ENCODE assay signal across 8 mouse cellular contexts in genomic region chr11:95713225-95713810, GRCm38 (mm10). TPM values are rescaled to one million over a fixed set of nuclear protein-coding genes. Genes with fewer than 3 reads are reported as not detected.
DNase-seq lines count a peak whose midpoint lies in the region; ATAC-seq and TF ChIP-seq lines count a peak whose summit lies in the region.

No protein-coding gene starts in this region.

- peak; percentile 68 for DNase-seq in 3134 (ENCODE audit: extremely low read depth, insufficient read length, low spot score)
- peak; percentile 64 to 85 for DNase-seq in adrenal gland, adult (ENCODE audit: inconsistent age in 2 of 2, low spot score in 1 of 2)
- peak; percentile 21 for DNase-seq in heart, adult 8-10 months (ENCODE audit: low spot score)
- no peak for DNase-seq in liver, adult 2 months (ENCODE audit: extremely low read depth, low read depth, low spot score)
- DNase-seq in splenic B cell, adult 2 months (ENCODE audit: low read depth, low spot score): peak; percentile 62

- TF ChIP-seq CTCF in liver, adult 2 months (IDR thresholded peaks at IDR 0.05; ENCODE audit: low read depth, low read length): no peak

- under 1% methylated on average over 43 of the region's 49 CpGs for WGBS in embryonic facial prominence, embryonic 15.5 days
- WGBS in kidney, embryonic 14.5 days: under 1% methylated on average over 36 of the region's 49 CpGs
- under 1% methylated on average over 49 of the region's 49 CpGs for WGBS in liver, adult 2 months
- WGBS in midbrain, embryonic 16.5 days: under 1% methylated on average over 41 of the region's 49 CpGs

- peak overlapping the region; percentile 73 for H3K9ac ChIP-seq in embryonic facial prominence, embryonic 15.5 days
- peak overlapping the region; percentile 99 for H3K9ac ChIP-seq in kidney, embryonic 14.5 days (ENCODE audit: low read depth, low read length)
- H3K9ac ChIP-seq in liver, adult 2 months (ENCODE audit: low read depth, low read length): peak overlapping the region; percentile 96
- peak overlapping the region; percentile 99 for H3K9ac ChIP-seq in midbrain, embryonic 16.5 days (ENCODE audit: low read depth, low read length)

- TF ChIP-seq POLR2A in liver, adult 2 months (IDR thresholded peaks at IDR 0.05; ENCODE audit: extremely low read depth, insufficient read depth, low read length): no peak

- H3K4me3 ChIP-seq in embryonic facial prominence, embryonic 15.5 days (replicated peaks): peak overlapping the region; percentile 92
- H3K4me3 ChIP-seq in kidney, embryonic 14.5 days (ENCODE audit: low read length): peak overlapping the region; percentile 90
- H3K4me3 ChIP-seq in liver, adult 2 months (ENCODE audit: insufficient read depth, low read depth, low read length): peak overlapping the region; percentile 75
- H3K4me3 ChIP-seq in midbrain, embryonic 16.5 days (ENCODE audit: low read depth, low read length): peak overlapping the region; percentile 93

- H3K9me3 ChIP-seq in embryonic facial prominence, embryonic 15.5 days (replicated peaks): no peaks in the 10 kb centered on the region
- no peaks in the 10 kb centered on the region for H3K9me3 ChIP-seq in kidney, embryonic 14.5 days (ENCODE audit: control insufficient read depth, low read length)
- H3K9me3 ChIP-seq in midbrain, embryonic 16.5 days (replicated peaks; ENCODE audit: control insufficient read depth, low read length, poor library complexity, severe bottlenecking): no peaks in the 10 kb centered on the region

- H3K27me3 ChIP-seq in embryonic facial prominence, embryonic 15.5 days: no peaks in the 10 kb centered on the region
- no peaks in the 10 kb centered on the region for H3K27me3 ChIP-seq in kidney, embryonic 14.5 days (ENCODE audit: control insufficient read depth, insufficient read depth, low read length)
- H3K27me3 ChIP-seq in liver, adult 2 months (ENCODE audit: control insufficient read depth, insufficient read depth, low read length): no peaks in the 10 kb centered on the region
- no peaks in the 10 kb centered on the region for H3K27me3 ChIP-seq in midbrain, embryonic 16.5 days (ENCODE audit: control insufficient read depth, insufficient read depth, low read depth, low read length)
- no peaks in the 10 kb centered on the region for H3K27me3 ChIP-seq in splenic B cell, adult 2 months (ENCODE audit: control insufficient read depth, insufficient read depth, low read length, poor library complexity, severe bottlenecking)

- peak overlapping the region; percentile 85 for H3K4me2 ChIP-seq in embryonic facial prominence, embryonic 15.5 days (replicated peaks)
- peak overlapping the region; percentile 84 for H3K4me2 ChIP-seq in kidney, embryonic 14.5 days (replicated peaks; ENCODE audit: low read depth, low read length)
- H3K4me2 ChIP-seq in midbrain, embryonic 16.5 days (ENCODE audit: low read length): peak overlapping the region; percentile 86

- H3K4me1 ChIP-seq in embryonic facial prominence, embryonic 15.5 days: peaks cover 32% of the 10 kb centered on the region
- H3K4me1 ChIP-seq in kidney, embryonic 14.5 days (ENCODE audit: control insufficient read depth, insufficient read depth, low read length): peaks cover 18% of the 10 kb centered on the region
- peaks cover 13% of the 10 kb centered on the region for H3K4me1 ChIP-seq in liver, adult 2 months (ENCODE audit: control insufficient read depth, insufficient read depth, low read length)
- peaks cover 22% of the 10 kb centered on the region for H3K4me1 ChIP-seq in midbrain, embryonic 16.5 days (ENCODE audit: control insufficient read depth, insufficient read depth, low read length)

- H3K27ac ChIP-seq in embryonic facial prominence, embryonic 15.5 days (replicated peaks): peak overlapping the region; percentile 97
- H3K27ac ChIP-seq in kidney, embryonic 14.5 days (ENCODE audit: low read depth, low read length): peak overlapping the region; percentile 96
- peak overlapping the region; percentile 80 for H3K27ac ChIP-seq in liver, adult 2 months (replicated peaks; ENCODE audit: insufficient read depth, low read depth, low read length)
- peak overlapping the region; percentile 97 for H3K27ac ChIP-seq in midbrain, embryonic 16.5 days (ENCODE audit: low read length)

- H3K36me3 ChIP-seq in embryonic facial prominence, embryonic 15.5 days: no peaks in the 10 kb centered on the region
- no peaks in the 10 kb centered on the region for H3K36me3 ChIP-seq in kidney, embryonic 14.5 days (ENCODE audit: control insufficient read depth, insufficient read depth, low read length)
- H3K36me3 ChIP-seq in liver, adult 2 months (ENCODE audit: control insufficient read depth, insufficient read depth, low read length): no peaks in the 10 kb centered on the region
- H3K36me3 ChIP-seq in midbrain, embryonic 16.5 days (ENCODE audit: control insufficient read depth, insufficient read depth, low read length): no peaks in the 10 kb centered on the region
- H3K36me3 ChIP-seq in splenic B cell, adult 2 months (ENCODE audit: control insufficient read depth, insufficient read depth, low read length, poor library complexity, severe bottlenecking): no peaks in the 10 kb centered on the region

- peaks cover 26% of the 10 kb centered on the region; the same call in 1 of the 2 replicates for H3K79me2 ChIP-seq in liver, adult 2 months (ENCODE audit: control insufficient read depth, insufficient read depth, low read length)

- ATAC-seq in embryonic facial prominence, embryonic 15.5 days (ENCODE audit: insufficient number of reproducible peaks, low FRiP score, low TSS enrichment, low read depth): peak; percentile 68
- peak; percentile 63 for ATAC-seq in kidney, embryonic 14.5 days (ENCODE audit: low FRiP score, low TSS enrichment)
- ATAC-seq in midbrain, embryonic 16.5 days: peak; percentile 63

RNA-seq across cellular contexts. Expression of gene Zfp652, which starts 0.8 kb away (rescaled TPM):
- 25.6 and 26.7 TPM in 2 replicates for polyA plus RNA-seq in embryonic facial prominence, embryonic 15.5 days (2015; fragmentation: Nextera tagmentation; extraction: Ambion mirVana)
- 10 to 100 TPM; 49.0 to 60.2 (median 53.5) TPM for total RNA-seq in heart, adult 8-10 months (2022)
- polyA plus RNA-seq in kidney, embryonic 14.5 days (2014; fragmentation: Nextera tagmentation; extraction: Ambion mirVana): 13.5 and 13.8 TPM in 2 replicates
- total RNA-seq in liver, adult 2 months (2014; rRNA removed): 9.1 and 12.7 TPM in 2 replicates
- 10.5 and 11.1 TPM in 2 replicates for polyA plus RNA-seq in liver, adult 2 months (2012; rRNA removed)
- 21.1 and 26.3 TPM in 2 replicates for polyA plus RNA-seq in midbrain, embryonic 16.5 days (2015; fragmentation: Nextera tagmentation; extraction: Ambion mirVana)

RNA-seq across cellular contexts. Expression of gene B130006D01Rik, which starts 10.1 kb away (rescaled TPM):
- 1.2 and 1.6 TPM in 2 replicates for polyA plus RNA-seq in embryonic facial prominence, embryonic 15.5 days (2015; fragmentation: Nextera tagmentation; extraction: Ambion mirVana)
- under 1 TPM; 0.32 to 0.57 (median 0.42) TPM for total RNA-seq in heart, adult 8-10 months (2022)
- 1.5 and 1.6 TPM in 2 replicates for polyA plus RNA-seq in kidney, embryonic 14.5 days (2014; fragmentation: Nextera tagmentation; extraction: Ambion mirVana)
- 1.0 and 1.9 TPM in 2 replicates for total RNA-seq in liver, adult 2 months (2014; rRNA removed)
- 0.02 and 0.10 TPM in 2 replicates for polyA plus RNA-seq in liver, adult 2 months (2012; rRNA removed)
- 1.3 and 1.4 TPM in 2 replicates for polyA plus RNA-seq in midbrain, embryonic 16.5 days (2015; fragmentation: Nextera tagmentation; extraction: Ambion mirVana)

RNA-seq across cellular contexts. Expression of gene Phb, which starts 46.6 kb away (rescaled TPM):
- 162 and 186 TPM in 2 replicates for polyA plus RNA-seq in embryonic facial prominence, embryonic 15.5 days (2015; fragmentation: Nextera tagmentation; extraction: Ambion mirVana)
- 100 to 1,000 TPM; 379 to 441 (median 399) TPM for total RNA-seq in heart, adult 8-10 months (2022)
- 261 and 268 TPM in 2 replicates for polyA plus RNA-seq in kidney, embryonic 14.5 days (2014; fragmentation: Nextera tagmentation; extraction: Ambion mirVana)
- total RNA-seq in liver, adult 2 months (2014; rRNA removed): 137 and 153 TPM in 2 replicates
- polyA plus RNA-seq in liver, adult 2 months (2012; rRNA removed): 171 and 189 TPM in 2 replicates
- 195 and 197 TPM in 2 replicates for polyA plus RNA-seq in midbrain, embryonic 16.5 days (2015; fragmentation: Nextera tagmentation; extraction: Ambion mirVana)
